Mouse (Mus musculus) kidney, embryonic 16.5 days (tissue): ENCODE measurements around the gene Btbd35f6. TPM values are rescaled to one million over a fixed set of nuclear protein-coding genes. Genes with fewer than 3 reads are reported as not detected.
"Not testable (repeated sequence)": the region's sequence is repeated elsewhere in the genome, so short reads cannot be mapped to it uniquely, and the experiment has no call there.

Experiments used
- ATAC-seq: fragments of 200-750 bp; cut with Nextera tagmentation; 2 replicates; pipeline ENCODE4 v1.8.0; 2017; ENCODE audit warnings: moderate TSS enrichment; ENCODE audit not compliant: low FRiP score, low TSS enrichment
- H3K27ac ChIP-seq: fragments of 300-500 bp; sonication (generic); 2 replicates; pipeline ENCODE4 v1.5.1; 2014; ENCODE audit warnings: low read length
- H3K27me3 ChIP-seq: fragments of 300-500 bp; sonication (generic); 2 replicates; pipeline ENCODE4 v1.6.1; 2014; ENCODE audit warnings: low read length, control low read depth, mixed read lengths; ENCODE audit not compliant: insufficient read depth
- H3K36me3 ChIP-seq: fragments of 300-500 bp; sonication (generic); 2 replicates; pipeline ENCODE4 v1.6.1; 2014; ENCODE audit warnings: low read length, control low read depth, mixed read lengths; ENCODE audit not compliant: insufficient read depth
- H3K4me1 ChIP-seq: fragments of 300-500 bp; sonication (generic); 2 replicates; pipeline ENCODE4 v1.6.1; 2014; ENCODE audit warnings: low read length, control low read depth, mixed read lengths; ENCODE audit not compliant: insufficient read depth
- H3K4me2 ChIP-seq: fragments of 300-500 bp; sonication (generic); replicated peaks from 2 replicates; pipeline ENCODE4 v1.6.1; 2014; ENCODE audit warnings: low read depth, low read length
- H3K4me3 ChIP-seq: fragments of 300-500 bp; sonication (generic); 2 replicates; pipeline ENCODE4 v1.5.1; 2014; ENCODE audit warnings: mild to moderate bottlenecking, low read length
- H3K9ac ChIP-seq: fragments of 300-500 bp; sonication (generic); replicated peaks from 2 replicates; pipeline ENCODE4 v1.6.1; 2014; ENCODE audit warnings: low read length
- H3K9me3 ChIP-seq: fragments of 300-500 bp; sonication (generic); 2 replicates; pipeline ENCODE4 v1.6.1; 2016; ENCODE audit warnings: low read length, control low read depth
- WGBS: fragments of 180-500 bp; shearing (Covaris S2); extraction: QIAGEN DNeasy Blood & Tissue Kit; methylation state at CpG from one replicate; pipeline ENCODE4 v1.1.7; 2014; 5-methylcytosine and 5-hydroxymethylcytosine counted together
- polyA plus RNA-seq: library from polyadenylated mRNA; unstranded; fragments of >200 nt; fragmentation: Nextera tagmentation; extraction: Ambion mirVana; gene quantifications from 2 replicates; pipeline ENCODE4 v1.2.1, GENCODE M21; 2015

Gene Btbd35f6
- polyA plus RNA-seq: not detected in 2 replicates

- H3K9me3 ChIP-seq, ATAC-seq, H3K27ac ChIP-seq, H3K4me2 ChIP-seq, H3K4me1 ChIP-seq, H3K4me3 ChIP-seq, H3K36me3 ChIP-seq, H3K9ac ChIP-seq, H3K27me3 ChIP-seq: not testable (repeated sequence)
- 33% methylated on average over 1 of the region's 4 CpGs for WGBS
These were observed at the start of gene Btbd35f6 for GRCm38 (mm10) chrX:33956440-33956839. TSS of gene Btbd35f6 (minus strand) at chrX:33956540.

- not testable (repeated sequence) for H3K9ac ChIP-seq
These were observed 30.4 kb upstream of the Btbd35f6 start, which contains the start of gene Gm21870 for GRCm38 (mm10) chrX:33986716-33987115. TSS of gene Gm21870 (minus strand) at chrX:33986816.

DNA sequence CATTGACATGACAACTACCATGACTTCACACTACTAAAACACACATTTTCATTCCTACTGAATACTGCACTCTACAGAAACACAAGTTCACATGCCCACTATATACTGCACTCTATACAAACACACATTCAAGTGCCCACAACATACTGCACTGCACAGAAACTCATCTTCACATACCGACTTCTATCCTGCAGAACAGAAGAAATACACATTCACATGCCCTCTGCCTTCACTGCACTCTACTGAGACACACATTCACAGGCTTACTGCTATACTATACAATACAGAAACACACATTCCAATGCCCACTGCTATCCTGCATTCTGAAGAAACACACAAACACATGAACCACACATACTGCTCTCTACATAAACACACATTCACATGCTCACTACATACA lies 26.1 kb downstream of the Btbd35f6 start:
- H3K36me3 ChIP-seq, ATAC-seq: not testable (repeated sequence)

More at GRCm38 (mm10) chrX:33986716-33987115, 30.4 kb upstream of the Btbd35f6 start, which contains the start of gene Gm21870:
- not testable (repeated sequence) for H3K9me3 ChIP-seq, H3K36me3 ChIP-seq, H3K4me3 ChIP-seq, H3K4me1 ChIP-seq, H3K27ac ChIP-seq, ATAC-seq, H3K4me2 ChIP-seq, H3K27me3 ChIP-seq

DNA sequence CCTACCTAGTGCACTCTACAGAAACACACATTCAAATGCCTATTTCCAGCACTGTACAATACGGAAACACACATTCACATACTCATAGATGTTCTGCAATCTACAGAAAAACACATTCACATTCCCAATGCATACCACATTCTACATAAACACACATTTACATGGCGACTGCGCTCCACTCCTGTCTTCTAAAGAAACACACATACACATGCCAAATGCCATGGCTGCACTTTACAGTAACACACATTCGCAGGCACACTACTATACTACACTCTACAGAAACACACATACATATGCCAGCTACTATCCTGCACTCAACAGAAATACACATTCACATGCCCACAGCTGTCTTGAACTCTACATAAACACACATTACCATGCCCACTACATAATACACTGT lies 28.1 kb downstream of the Btbd35f6 start:
- not testable (repeated sequence) for H3K36me3 ChIP-seq, H3K27me3 ChIP-seq, H3K9ac ChIP-seq, H3K27ac ChIP-seq, H3K4me3 ChIP-seq, H3K4me1 ChIP-seq, H3K4me2 ChIP-seq, ATAC-seq
- 82% methylated on average over 4 of the region's 4 CpGs for WGBS
- H3K9me3 ChIP-seq: peaks cover 10% of the 10 kb centered on the region

More for the DNA sequence above, 26.1 kb downstream of the Btbd35f6 start:
- WGBS: no CpG with 5 or more reads among the region's 1 CpGs
- H3K4me1 ChIP-seq, H3K4me2 ChIP-seq, H3K27me3 ChIP-seq, H3K9ac ChIP-seq, H3K27ac ChIP-seq, H3K4me3 ChIP-seq: not testable (repeated sequence)
- H3K9me3 ChIP-seq: peaks cover 10% of the 10 kb centered on the region

DNA sequence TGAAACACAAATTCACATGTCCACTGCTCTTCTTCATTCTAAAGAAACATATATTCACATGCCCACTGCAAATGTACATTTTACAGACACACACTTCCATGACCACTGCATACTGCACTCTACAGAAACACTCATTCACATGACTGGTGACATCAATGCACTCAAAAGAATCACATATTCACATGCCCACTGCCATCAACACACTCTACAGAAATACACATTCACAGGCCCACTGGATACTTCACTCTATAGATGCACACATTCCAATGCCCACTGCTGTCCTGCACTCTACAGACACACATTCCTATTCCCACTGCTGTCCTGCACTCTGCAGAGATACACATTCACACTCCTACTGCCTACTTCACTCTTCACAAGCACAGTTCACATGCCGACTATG lies 30.0 kb downstream of the Btbd35f6 start:
- H3K36me3 ChIP-seq, H3K4me1 ChIP-seq, H3K4me2 ChIP-seq, H3K4me3 ChIP-seq, H3K9ac ChIP-seq, H3K27me3 ChIP-seq, H3K27ac ChIP-seq, ATAC-seq: not testable (repeated sequence)
- H3K9me3 ChIP-seq: peaks cover 14% of the 10 kb centered on the region
- WGBS: no CpG with 5 or more reads among the region's 1 CpGs

- not testable (repeated sequence) for H3K36me3 ChIP-seq, H3K9ac ChIP-seq, H3K27me3 ChIP-seq, H3K4me2 ChIP-seq, H3K27ac ChIP-seq, H3K4me3 ChIP-seq, ATAC-seq, H3K4me1 ChIP-seq
- WGBS: 84% methylated on average over 2 of the region's 2 CpGs
- peaks cover 14% of the 10 kb centered on the region for H3K9me3 ChIP-seq
These were observed 30.9 kb downstream of the Btbd35f6 start for GRCm38 (mm10) chrX:33925420-33925819.

Other genes with a start within 250 kb of the Btbd35f6 start
- not detected in 2 replicates for gene Gm21870, start 30.3 kb upstream of the Btbd35f6 start, polyA plus RNA-seq
- not detected in 2 replicates for gene Btbd35f9, start 205.0 kb upstream of the Btbd35f6 start, polyA plus RNA-seq